Mouse (Mus musculus) CH12.LX (cell line): ENCODE data around the gene Ankra2. TPM values are rescaled to one million over a fixed set of nuclear protein-coding genes. Genes with fewer than 3 reads are reported as not detected.
A peak's percentile ranks its signal among the peaks of the same experiment; 100 is the strongest.

Experiments
- DNase-seq: peaks from one replicate; pipeline ENCODE4 v3.0.0-alpha.2; 2013; ENCODE audit errors: extremely low read depth
- H3K27ac ChIP-seq: 2 replicates; pipeline ENCODE4 v1.5.1; 2012; ENCODE audit warnings: low read depth, mild to moderate bottlenecking, control low read depth, moderate library complexity; ENCODE audit not compliant: insufficient read depth
- H3K27me3 ChIP-seq: replicated peaks from 2 replicates; pipeline ENCODE3; 2012; ENCODE audit warnings: inconsistent platforms
- H3K36me3 ChIP-seq, 2 experiments: replicated peaks in 1 of 2; 2 replicates each; pipeline versions ENCODE3 to v1.6.1; 2012; ENCODE audit warnings: inconsistent platforms in 1 of 2, low read length in 1 of 2, mild to moderate bottlenecking in 1 of 2, mixed read lengths in 1 of 2, moderate library complexity in 1 of 2; ENCODE audit not compliant: control insufficient read depth in 1 of 2, insufficient read depth in 1 of 2
- H3K4me1 ChIP-seq, 2 experiments: 2 replicates each; pipeline ENCODE4 v1.6.1; 2012; ENCODE audit warnings: inconsistent platforms in 1 of 2, moderate library complexity in 1 of 2; ENCODE audit not compliant: insufficient read depth in 2 of 2, control insufficient read depth in 1 of 2
- H3K4me2 ChIP-seq: 2 replicates; pipeline ENCODE4 v1.6.1; 2012; ENCODE audit warnings: low read depth, mild to moderate bottlenecking, control low read depth; ENCODE audit not compliant: poor library complexity, insufficient read depth, severe bottlenecking
- H3K4me3 ChIP-seq, 3 experiments: fragments of 150-350 bp in 1 of 3; sonication (generic) in 1 of 3; replicated peaks in 1 of 3; 2 replicates each; pipeline versions ENCODE3 to v1.5.1; 2011 to 2012; ENCODE audit warnings: low read depth in 2 of 3, low read length in 2 of 3, mild to moderate bottlenecking in 2 of 3, moderate library complexity in 2 of 3, control low read depth in 1 of 3, improper control_type of control experiment in 1 of 3, inconsistent platforms in 1 of 3, mixed read lengths in 1 of 3; ENCODE audit not compliant: poor library complexity in 1 of 3
- H3K79me2 ChIP-seq: replicated peaks from 2 replicates; pipeline ENCODE4 v1.6.1; 2012; ENCODE audit warnings: mild to moderate bottlenecking, moderate library complexity; ENCODE audit not compliant: control insufficient read depth, poor library complexity, insufficient read depth, severe bottlenecking; ENCODE audit errors: extremely low read depth
- H3K9ac ChIP-seq: 2 replicates; pipeline ENCODE4 v1.6.1; 2012; ENCODE audit warnings: low read depth, mild to moderate bottlenecking, control low read depth, moderate library complexity; ENCODE audit not compliant: insufficient read depth
- H3K9me3 ChIP-seq: replicated peaks from 2 replicates; pipeline ENCODE3; 2012; ENCODE audit warnings: low read length, inconsistent platforms, mixed read lengths
- BHLHE40 ChIP-seq: IDR thresholded peaks from 2 replicates; pipeline ENCODE4 v1.6.1; 2011; ENCODE audit warnings: mild to moderate bottlenecking, low read depth, low read length, improper control_type of control experiment
- CTCF ChIP-seq, 2 experiments: IDR thresholded peaks in 1 of 2; conservative IDR thresholded peaks in 1 of 2; 2 replicates each; pipeline ENCODE4 v1.5.1; 2011 to 2012; ENCODE audit warnings: low read depth in 2 of 2, low read length in 2 of 2, improper control_type of control experiment in 1 of 2, inconsistent platforms in 1 of 2, mild to moderate bottlenecking in 1 of 2, moderate library complexity in 1 of 2
- E2F4 ChIP-seq: IDR thresholded peaks from 2 replicates; pipeline ENCODE4 v1.6.1; 2011; ENCODE audit warnings: low read depth, low read length, improper control_type of control experiment; ENCODE audit not compliant: insufficient replicate concordance
- GABPA ChIP-seq: IDR thresholded peaks from 2 replicates; pipeline ENCODE4 v1.6.1; 2012; ENCODE audit warnings: low read depth, low read length, improper control_type of control experiment, inconsistent platforms; ENCODE audit not compliant: insufficient replicate concordance
- IRF4 ChIP-seq: IDR thresholded peaks from 2 replicates; pipeline ENCODE4 v1.6.1; 2014; ENCODE audit warnings: low read depth, mild to moderate bottlenecking, inconsistent platforms, low read length, improper control_type of control experiment
- JUND ChIP-seq: conservative IDR thresholded peaks from 2 replicates; pipeline ENCODE4 v1.6.1; 2011; ENCODE audit warnings: low read depth, low read length, improper control_type of control experiment
- KAT2A ChIP-seq: IDR thresholded peaks from 2 replicates; pipeline ENCODE4 v1.6.1; 2012; ENCODE audit warnings: low read length, improper control_type of control experiment, inconsistent platforms; ENCODE audit not compliant: insufficient replicate concordance
- MAX ChIP-seq: IDR thresholded peaks from 2 replicates; pipeline ENCODE4 v1.6.1; 2011; ENCODE audit warnings: low read length, improper control_type of control experiment
- MAZ ChIP-seq: IDR thresholded peaks from 2 replicates; pipeline ENCODE4 v1.6.1; 2012; ENCODE audit warnings: low read depth, mild to moderate bottlenecking, inconsistent platforms, low read length, improper control_type of control experiment, moderate library complexity
- MXI1 ChIP-seq: IDR thresholded peaks from 2 replicates; pipeline ENCODE4 v1.6.1; 2011; ENCODE audit warnings: mild to moderate bottlenecking, low read depth, low read length, improper control_type of control experiment
- MYC ChIP-seq: IDR thresholded peaks from 2 replicates; pipeline ENCODE4 v1.6.1; 2011; ENCODE audit warnings: low read depth, mild to moderate bottlenecking, improper control_type of control experiment, low read length
- NELFE ChIP-seq: IDR thresholded peaks from 2 replicates; pipeline ENCODE4 v1.6.1; 2011; ENCODE audit warnings: low read depth, low read length, improper control_type of control experiment
- NRF1 ChIP-seq: IDR thresholded peaks from 2 replicates; pipeline ENCODE4 v1.6.1; 2014; ENCODE audit warnings: low read depth, mild to moderate bottlenecking, inconsistent platforms, low read length, improper control_type of control experiment, moderate library complexity
- PAX5 ChIP-seq: IDR thresholded peaks from 2 replicates; pipeline ENCODE4 v1.6.1; 2012; ENCODE audit warnings: low read length, inconsistent platforms, mixed read lengths
- POLR2A ChIP-seq: IDR thresholded peaks from 2 replicates; pipeline ENCODE4 v1.6.1; 2011; ENCODE audit warnings: low read depth, mild to moderate bottlenecking, improper control_type of control experiment, low read length
- POLR2AphosphoS2 ChIP-seq: IDR thresholded peaks from 2 replicates; pipeline ENCODE4 v1.6.1; 2011; ENCODE audit warnings: low read depth, low read length, improper control_type of control experiment
- RAD21 ChIP-seq: IDR thresholded peaks from 2 replicates; pipeline ENCODE4 v1.6.1; 2011; ENCODE audit warnings: low read depth, mild to moderate bottlenecking, low read length, improper control_type of control experiment, moderate library complexity
- SIN3A ChIP-seq: IDR thresholded peaks from 2 replicates; pipeline ENCODE4 v1.6.1; 2012; ENCODE audit warnings: low read length, improper control_type of control experiment, inconsistent platforms
- SMC3 ChIP-seq: IDR thresholded peaks from 2 replicates; pipeline ENCODE4 v1.6.1; 2011; ENCODE audit warnings: low read depth, low read length, improper control_type of control experiment
- USF2 ChIP-seq: conservative IDR thresholded peaks from 2 replicates; pipeline ENCODE4 v1.6.1; 2011; ENCODE audit warnings: low read depth, low read length, improper control_type of control experiment
- ZKSCAN1 ChIP-seq: IDR thresholded peaks from 2 replicates; pipeline ENCODE4 v1.6.1; 2012; ENCODE audit warnings: low read depth, inconsistent platforms, low read length, improper control_type of control experiment, borderline replicate concordance
- ZMIZ1 ChIP-seq: IDR thresholded peaks from 2 replicates; pipeline ENCODE4 v1.6.1; 2012; ENCODE audit warnings: low read depth, mild to moderate bottlenecking, inconsistent platforms, low read length, improper control_type of control experiment
- dilution Hi-C: fragments of 300-500 bp; cut with MboI; formaldehyde crosslinking; loops from 2 replicates; pipeline ENCODE4 v1.14.3; 2020; ENCODE audit warnings: low sequenced_read_pairs; ENCODE audit not compliant: extremely low pct_unique_long_range_greater_than_20kb, extremely low pct_ligation_motif_present
- in situ Hi-C: fragments of 300-500 bp; cut with MboI; formaldehyde crosslinking; loops from 3 replicates; pipeline ENCODE4 v1.14.3; 2019; ENCODE audit warnings: low sequenced_read_pairs, low pct_ligation_motif_present, low pct_unique_long_range_greater_than_20kb, mixed read lengths
- polyA plus RNA-seq: library from polyadenylated mRNA; unstranded; fragments of >175 nt; gene quantifications from 2 replicates; pipeline ENCODE4 v1.2.1, GENCODE M21; 2012; ENCODE audit warnings: low read depth; ENCODE audit not compliant: insufficient read length
- total RNA-seq, 2 experiments: library from RNA; depleted of rRNA; stranded (reverse); fragments of 300-350 nt in 1 of 2; fragments of >200 nt in 1 of 2; gene quantifications; 2 replicates each; pipeline ENCODE4 v1.2.3; 2012 to 2014

Gene Ankra2
- total and polyA plus RNA-seq, 3 experiments: 11.1 to 15.3 (median 12.4) TPM

- peak; percentile 11 for DNase-seq
- H3K4me3 ChIP-seq: peak overlapping the region; percentile 89 to 100 (median 97)
- TF ChIP-seq SIN3A (no peak), NRF1 (no peak)
- TF ChIP-seq, all 38 proteins: peak for 0
- no peak overlapping the region for H3K27ac ChIP-seq
- peaks cover 15 to 41% of the 10 kb centered on the region in 2 experiments for H3K36me3 ChIP-seq
- in situ Hi-C loops (no loop called here), dilution Hi-C loops (no loop called here)
- no peaks in the 10 kb centered on the region for H3K9me3 ChIP-seq
- peak overlapping the region; percentile 51 for H3K4me2 ChIP-seq
- peaks cover 30% of the 10 kb centered on the region for H3K79me2 ChIP-seq
- H3K27me3 ChIP-seq: no peaks in the 10 kb centered on the region
- peaks cover 2 to 22% of the 10 kb centered on the region in 2 experiments; a peak in 3 of 4 replicates for H3K4me1 ChIP-seq
- peak overlapping the region; percentile 84 for H3K9ac ChIP-seq
Measured at GRCm38 (mm10) chr13:98263458-98263987, 649 bp downstream of the Ankra2 start.

DNA sequence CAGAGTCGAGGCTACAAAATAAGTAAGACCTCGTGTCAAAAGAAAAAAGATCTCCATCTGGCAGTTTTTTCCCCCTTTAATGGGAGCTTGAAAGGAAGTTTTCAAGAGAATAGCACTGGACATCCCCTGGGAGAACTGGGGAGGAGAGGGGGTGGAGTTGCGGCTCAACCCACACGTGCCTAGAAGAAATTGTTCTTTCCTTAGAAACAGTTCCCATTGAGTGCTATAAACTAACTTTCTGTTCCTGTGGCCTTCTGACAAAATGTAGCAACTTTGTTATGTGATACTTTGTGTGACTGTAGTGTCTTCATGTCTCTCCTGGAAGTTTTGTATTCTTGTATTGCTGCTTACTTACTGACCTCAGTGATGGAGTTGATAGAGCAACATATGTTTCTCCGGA, 1.2 kb downstream of the Ankra2 start:
- no peak for DNase-seq
- Histone ChIP-seq H3K27me3 (no peaks in the 10 kb centered on the region), H3K27ac (no peak overlapping the region), H3K9me3 (no peaks in the 10 kb centered on the region), H3K9ac (0 out of 2 replicates have a peak overlapping the region, but pooled peaks have one; percentile 84), H3K4me3 (peak overlapping the region in 2 of 3 experiments; percentile 97 to 100), H3K4me2 (peak overlapping the region; percentile 51; the same call in 1 of the 2 replicates), H3K36me3 (peaks cover 15 to 39% of the 10 kb centered on the region in 2 experiments), H3K79me2 (peaks cover 27% of the 10 kb centered on the region), H3K4me1 (peaks cover 2 to 22% of the 10 kb centered on the region in 2 experiments; a peak in 3 of 4 replicates)
- in situ Hi-C loops (no loop called here), dilution Hi-C loops (no loop called here)
- no peak for TF ChIP-seq GABPA
- TF ChIP-seq RAD21: no peak
- TF ChIP-seq SMC3: no peak
- TF ChIP-seq KAT2A: no peak
- no peak for TF ChIP-seq ZKSCAN1
- TF ChIP-seq SIN3A: no peak
- TF ChIP-seq MAX: no peak
- TF ChIP-seq MXI1: peak; percentile 47
- no peak for TF ChIP-seq ZMIZ1
- no peak for TF ChIP-seq NRF1
- TF ChIP-seq BHLHE40: peak; percentile 91
- no peak for TF ChIP-seq NELFE

DNA sequence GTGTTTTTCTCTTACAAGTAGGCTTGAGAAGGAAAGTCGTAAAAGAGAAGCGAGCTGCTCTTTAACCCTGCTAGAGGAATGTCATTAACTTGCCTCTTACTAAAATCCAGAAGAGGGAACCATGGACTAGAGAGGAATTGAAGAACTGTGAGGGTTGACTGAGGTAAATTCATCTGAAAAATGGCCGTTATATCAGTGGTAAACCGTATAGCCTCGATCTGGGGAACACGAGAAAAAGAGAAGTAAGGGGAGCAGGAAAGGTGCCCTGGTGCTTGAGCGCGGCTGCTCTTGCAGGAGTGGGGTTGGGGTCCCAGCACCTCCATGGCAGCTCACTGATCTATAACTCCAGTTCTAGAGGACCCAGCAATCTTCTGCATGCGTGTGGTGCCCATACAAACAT, 11.1 kb downstream of the Ankra2 start:
- Histone ChIP-seq H3K4me1 (peaks cover 13 to 14% of the 10 kb centered on the region in 2 experiments; a peak in 3 of 4 replicates), H3K4me2 (no peak overlapping the region), H3K79me2 (no peaks in the 10 kb centered on the region), H3K4me3 (no peak overlapping the region), H3K36me3 (peaks cover 28 to 63% of the 10 kb centered on the region in 2 experiments)
- no peak for DNase-seq
- TF ChIP-seq E2F4 (no peak), PAX5 (no peak), MAX (no peak), BHLHE40 (no peak), USF2 (no peak), MXI1 (no peak), POLR2A (no peak), MAZ (no peak), MYC (no peak), SIN3A (no peak), POLR2AphosphoS2 (no peak), IRF4 (no peak), CTCF (conservative IDR thresholded peaks at IDR 0.05 in 1 of 2, IDR thresholded peaks at IDR 0.05 in 1 of 2; ENCODE audit: low read depth in 2 of 2, low read length in 2 of 2) (no peak), JUND (no peak)
- TF ChIP-seq, all 38 proteins: peak for 0
- no peaks in the 10 kb centered on the region for H3K27me3 ChIP-seq
- H3K27ac ChIP-seq: no peak overlapping the region
- no peak overlapping the region for H3K9ac ChIP-seq
- H3K9me3 ChIP-seq: no peaks in the 10 kb centered on the region
- in situ Hi-C loops (no loop called here), dilution Hi-C loops (no loop called here)
